Mouse (Mus musculus): Measurements from ENCODE around the gene Jmjd8.

GRCm38 (mm10) chr17:25838904-25839303 lies 10.2 kb downstream of the Jmjd8 start:
- no peak for TF ChIP-seq CTCF (IDR thresholded peaks at IDR 0.05; ENCODE audit: control insufficient read depth, insufficient read depth, insufficient read length)
- TF ChIP-seq CEBPB (IDR thresholded peaks at IDR 0.05; ENCODE audit: low read depth): no peak
